Mouse (Mus musculus): ENCODE measurements around the gene Gm38392. TPM values are rescaled to one million over a fixed set of nuclear protein-coding genes. Genes with fewer than 3 reads are reported as not detected.
"Not testable (repeated sequence)": the region's sequence is repeated elsewhere in the genome, so short reads cannot be mapped to it uniquely, and the experiment has no call there.

Gm38392 gene
- polyA plus RNA-seq, 1 experiment from 2014 or later = not detected

DNA sequence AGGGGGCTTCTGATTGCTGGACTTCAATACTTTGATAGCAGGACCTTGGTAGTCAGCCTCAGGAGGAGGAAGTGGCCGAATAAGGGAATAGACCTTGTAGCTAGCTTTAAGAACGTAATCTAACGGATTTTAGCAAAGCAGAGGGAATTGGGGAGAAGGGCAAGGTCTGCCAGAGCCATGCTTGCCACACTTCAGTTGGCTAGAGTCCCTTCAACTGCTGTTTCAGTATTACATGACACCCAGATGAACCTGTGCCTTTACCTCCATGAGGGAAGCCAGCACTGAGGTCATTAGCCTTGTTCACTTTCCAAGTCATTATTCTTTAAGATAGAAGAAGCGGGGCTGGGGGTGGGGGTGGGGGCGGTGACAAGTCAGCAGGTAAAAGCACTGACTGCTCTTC, 18.0 kb downstream of the Gm38392 start:
- Histone ChIP-seq H3K4me3 (no peak overlapping the region), H3K27ac (no peak overlapping the region), H3K27me3 (ENCODE audit: insufficient read depth, poor library complexity, severe bottlenecking) (no peaks in the 10 kb centered on the region), H3K4me1 (replicated peaks) (no peaks in the 10 kb centered on the region), H3K36me3 (no peaks in the 10 kb centered on the region), H3K9me3 (no peaks in the 10 kb centered on the region)
- WGBS = 82% methylated on average over 5 of the region's 5 CpGs
- DNase-seq (ENCODE audit: low spot score) = no peak

DNA sequence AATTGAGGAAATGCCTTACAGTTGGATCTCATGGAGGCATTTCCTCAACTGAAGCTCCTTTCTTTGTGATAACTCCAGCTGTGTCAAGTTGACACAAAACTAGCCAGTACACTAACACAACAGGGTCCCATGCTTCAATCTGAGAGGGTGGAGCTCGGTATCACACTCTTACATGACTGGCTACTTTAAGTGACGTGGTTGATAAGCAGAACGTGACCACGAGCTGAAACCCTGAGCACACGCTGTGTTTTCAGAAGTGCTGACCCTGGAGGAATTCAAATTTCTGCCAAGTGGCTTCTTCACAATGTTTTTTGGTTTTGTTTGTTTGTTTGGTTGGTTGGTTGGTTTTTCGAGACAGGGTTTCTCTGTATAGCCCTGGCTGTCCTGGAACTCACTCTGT, 19.0 kb downstream of the Gm38392 start:
- WGBS = 91% methylated on average over 6 of the region's 6 CpGs
- not testable (repeated sequence) for H3K36me3 ChIP-seq; H3K4me1 ChIP-seq (replicated peaks); DNase-seq (ENCODE audit: low spot score); H3K27ac ChIP-seq; H3K27me3 ChIP-seq (ENCODE audit: insufficient read depth, poor library complexity, severe bottlenecking); H3K9me3 ChIP-seq; H3K4me3 ChIP-seq

DNA sequence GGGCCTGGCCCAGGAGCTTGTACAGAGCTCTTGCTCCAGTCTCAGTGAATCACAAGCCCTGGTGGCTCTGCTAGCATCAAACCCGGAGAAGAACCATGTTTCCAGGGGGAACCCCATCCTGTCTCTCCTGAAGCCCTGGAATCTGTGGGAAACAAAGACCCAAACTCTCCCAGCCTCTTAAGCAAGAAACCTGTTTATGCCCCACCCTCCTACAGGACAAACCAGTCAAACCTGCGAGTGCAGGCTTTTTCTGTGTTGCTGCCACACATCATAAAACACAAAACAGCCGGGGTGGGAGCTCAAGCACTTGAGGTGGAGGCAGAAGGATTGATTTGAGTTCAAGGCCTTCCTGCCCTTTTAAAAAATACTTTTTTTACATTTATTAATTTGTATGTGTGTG, 24.7 kb downstream of the Gm38392 start:
- 80% methylated on average over 3 of the region's 3 CpGs for WGBS
- Histone ChIP-seq H3K27me3 (ENCODE audit: insufficient read depth, poor library complexity, severe bottlenecking) (peaks cover 3% of the 10 kb centered on the region), H3K36me3 (no peaks in the 10 kb centered on the region), H3K9me3 (no peaks in the 10 kb centered on the region), H3K4me3 (no peak overlapping the region), H3K4me1 (replicated peaks) (no peaks in the 10 kb centered on the region), H3K27ac (no peak overlapping the region)
- DNase-seq (ENCODE audit: low spot score) = no peak

DNA sequence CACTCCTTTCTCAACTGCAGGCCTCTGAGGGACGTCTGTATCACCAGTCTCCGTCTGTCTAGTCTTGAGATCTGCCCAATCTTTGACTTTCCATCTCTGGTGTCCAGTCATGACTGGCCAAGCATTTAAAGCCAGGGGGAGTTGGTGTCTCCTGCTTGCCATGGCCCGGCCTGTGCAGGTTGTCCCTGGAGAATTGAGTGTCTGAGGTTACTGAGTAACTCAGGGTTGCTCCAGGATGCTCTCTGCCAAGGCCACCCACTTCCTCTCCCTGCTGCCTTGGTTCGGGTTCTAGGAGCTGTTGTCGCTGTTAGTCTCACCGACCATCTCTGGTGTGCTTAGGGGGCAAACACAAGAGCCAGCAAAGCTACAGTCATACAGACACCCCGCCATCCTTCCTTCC, 30.6 kb downstream of the Gm38392 start:
- 78% methylated on average over 7 of the region's 7 CpGs for WGBS
- Histone ChIP-seq H3K36me3 (no peaks in the 10 kb centered on the region), H3K27me3 (ENCODE audit: insufficient read depth, poor library complexity, severe bottlenecking) (peaks cover 61% of the 10 kb centered on the region), H3K4me3 (no peak overlapping the region), H3K4me1 (replicated peaks) (peaks cover 19% of the 10 kb centered on the region), H3K27ac (no peak overlapping the region), H3K9me3 (no peaks in the 10 kb centered on the region)
- DNase-seq (ENCODE audit: low spot score) = no peak

DNA sequence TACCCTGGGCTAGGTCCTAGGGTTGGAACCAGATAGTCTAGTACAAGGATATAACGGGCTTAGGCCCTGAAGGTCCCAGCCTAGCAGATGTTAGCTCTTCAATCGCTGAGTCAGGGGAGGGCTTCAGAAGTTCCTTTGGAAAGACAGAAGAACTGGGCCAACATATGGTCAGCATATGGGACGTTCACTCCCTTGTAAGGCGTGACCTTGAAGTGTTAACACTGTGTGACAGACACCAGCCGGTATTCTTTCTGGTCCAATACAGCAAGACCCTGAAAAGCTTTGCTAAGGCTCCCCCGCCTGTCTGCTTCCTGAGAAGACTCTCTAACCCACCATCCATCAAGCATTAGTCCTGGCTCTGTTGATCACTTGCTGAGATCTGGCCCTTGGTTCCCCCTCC, 31.1 kb downstream of the Gm38392 start:
- no peak for DNase-seq (ENCODE audit: low spot score)
- Histone ChIP-seq H3K9me3 (no peaks in the 10 kb centered on the region), H3K27ac (no peak overlapping the region), H3K27me3 (ENCODE audit: insufficient read depth, poor library complexity, severe bottlenecking) (peaks cover 61% of the 10 kb centered on the region), H3K4me1 (replicated peaks) (peaks cover 19% of the 10 kb centered on the region), H3K36me3 (no peaks in the 10 kb centered on the region), H3K4me3 (no peak overlapping the region)
- WGBS = 71% methylated on average over 6 of the region's 6 CpGs

DNA sequence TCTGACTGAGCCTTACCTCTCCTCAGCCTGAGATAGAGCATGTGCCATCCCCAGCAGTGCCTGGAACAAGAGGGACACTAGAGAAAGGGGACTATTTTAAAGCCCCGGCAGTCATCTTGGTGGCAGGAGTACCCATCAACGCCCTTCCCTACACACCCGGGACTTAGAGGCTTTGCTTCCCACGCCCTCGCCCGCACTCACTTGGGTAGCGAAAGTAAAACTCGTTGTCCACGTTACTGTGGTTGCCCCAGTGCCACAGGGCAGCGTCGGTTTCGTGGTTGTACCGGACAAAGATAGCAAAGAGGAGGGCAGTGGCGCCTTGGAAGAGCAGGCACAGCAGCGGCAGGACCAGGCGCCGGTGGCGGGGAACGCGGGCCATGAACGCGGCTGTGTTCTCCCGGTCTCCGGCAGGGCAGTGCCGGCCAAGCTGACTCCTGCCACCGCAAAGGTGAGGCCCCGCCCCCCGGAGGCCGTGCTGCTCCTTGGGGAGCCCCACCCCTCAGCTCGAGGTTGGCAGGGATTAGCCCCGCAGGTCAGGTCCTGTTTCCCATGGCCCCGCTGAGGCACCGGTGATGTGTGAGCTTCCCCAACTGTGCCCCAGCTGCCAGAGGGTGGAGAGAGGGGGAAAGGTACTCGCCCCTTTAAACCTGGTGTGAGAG, 32.6 kb downstream of the Gm38392 start, which contains the start of gene Rhbg:
Gene Rhbg, minus strand, starts transcription at position 442 of the 659 bp plus-strand sequence.
- DNase-seq (ENCODE audit: low spot score) = no peak

DNA sequence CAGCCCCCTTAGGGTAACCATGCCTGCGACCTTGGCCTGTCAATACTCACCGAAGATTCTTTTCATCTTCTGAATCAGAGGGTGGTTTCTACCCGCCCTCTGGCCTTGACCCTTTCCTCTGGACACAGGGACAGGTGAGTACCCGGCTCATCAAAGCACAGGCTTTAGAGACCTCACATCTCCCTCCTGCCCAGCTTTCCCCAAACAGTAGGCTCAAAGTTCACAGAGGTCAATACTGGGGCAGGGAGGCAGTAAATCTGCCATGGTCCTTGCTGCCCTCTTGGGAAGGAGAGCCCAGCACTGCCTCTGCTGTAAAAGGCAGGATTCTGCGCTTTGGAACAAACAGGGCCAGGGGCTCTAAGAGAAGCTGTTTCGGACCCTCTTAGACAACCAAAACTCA, 34.3 kb downstream of the Gm38392 start:
- no peaks in the 10 kb centered on the region for H3K36me3 ChIP-seq
- H3K4me3 ChIP-seq = no peak overlapping the region
- no peak for DNase-seq (ENCODE audit: low spot score)
- H3K27ac ChIP-seq = no peak overlapping the region
- H3K27me3 ChIP-seq (ENCODE audit: insufficient read depth, poor library complexity, severe bottlenecking) = peaks cover 70% of the 10 kb centered on the region
- peaks cover 32% of the 10 kb centered on the region for H3K4me1 ChIP-seq (replicated peaks)
- 73% methylated on average over 6 of the region's 6 CpGs for WGBS
- no peaks in the 10 kb centered on the region for H3K9me3 ChIP-seq

More for the DNA sequence above, 32.6 kb downstream of the Gm38392 start, which contains the start of gene Rhbg:
- peak within 1 kb of the TSS; percentile 52 for H3K4me3 ChIP-seq
- peak within 1 kb of the TSS; percentile 59 for H3K27ac ChIP-seq
- WGBS = 2% methylated on average over 34 of the region's 34 CpGs
- H3K4me1 ChIP-seq (replicated peaks) = peaks cover 19% of the 10 kb centered on the region
- peaks cover 61% of the 10 kb centered on the region for H3K27me3 ChIP-seq (ENCODE audit: insufficient read depth, poor library complexity, severe bottlenecking)
- no peaks in the 10 kb centered on the region for H3K36me3 ChIP-seq
- H3K9me3 ChIP-seq = no peaks in the 10 kb centered on the region

DNA sequence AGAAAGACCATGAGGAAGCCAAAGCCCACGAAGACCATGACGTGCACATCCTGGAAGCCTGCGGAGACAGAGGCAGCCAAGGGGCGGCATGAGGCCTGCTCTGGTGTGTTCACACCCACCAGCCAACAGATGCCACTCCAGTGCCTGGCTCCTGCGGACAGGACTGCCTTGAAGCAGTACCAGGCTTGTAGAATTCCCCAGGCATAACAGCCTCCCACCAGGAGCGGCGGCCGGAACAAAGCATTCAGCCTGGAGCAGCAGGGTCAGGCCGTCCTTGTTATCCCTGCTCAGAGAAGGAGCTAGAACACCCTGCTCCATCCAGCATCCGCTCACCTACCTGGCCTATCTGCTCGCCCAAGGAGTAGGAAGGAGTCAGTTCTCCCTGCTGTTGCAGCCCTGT, 38.6 kb downstream of the Gm38392 start:
- peaks cover 72% of the 10 kb centered on the region for H3K27me3 ChIP-seq (ENCODE audit: insufficient read depth, poor library complexity, severe bottlenecking)
- WGBS = 60% methylated on average over 11 of the region's 11 CpGs
- no peak overlapping the region for H3K27ac ChIP-seq

DNA sequence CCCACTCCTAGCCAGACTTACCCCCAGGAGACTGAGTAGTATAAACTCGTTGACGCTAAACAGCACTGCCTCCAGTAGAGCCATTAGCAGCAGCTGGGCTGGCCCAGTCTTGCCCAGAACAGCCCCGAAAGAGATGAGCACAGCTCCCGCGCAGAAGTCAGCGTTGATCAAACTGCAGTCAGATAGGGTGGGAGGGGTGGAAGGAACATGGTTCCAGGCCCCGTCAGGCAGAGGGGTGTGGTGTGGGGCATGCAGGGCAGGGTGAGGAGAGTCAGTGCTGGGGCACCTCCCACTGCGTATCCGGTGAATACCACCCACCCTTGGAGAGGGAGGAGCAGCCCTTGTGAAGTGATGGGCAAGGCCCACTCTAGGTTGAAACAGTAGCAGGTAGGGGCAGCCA, 39.3 kb downstream of the Gm38392 start:
- H3K9me3 ChIP-seq = no peaks in the 10 kb centered on the region
- no peak for DNase-seq (ENCODE audit: low spot score)
- 74% methylated on average over 9 of the region's 9 CpGs for WGBS
- H3K36me3 ChIP-seq = no peaks in the 10 kb centered on the region
- H3K27me3 ChIP-seq (ENCODE audit: insufficient read depth, poor library complexity, severe bottlenecking) = peaks cover 72% of the 10 kb centered on the region
- H3K4me3 ChIP-seq = no peak overlapping the region
- H3K27ac ChIP-seq = no peak overlapping the region
- peaks cover 35% of the 10 kb centered on the region for H3K4me1 ChIP-seq (replicated peaks)

More for the DNA sequence above, 38.6 kb downstream of the Gm38392 start:
- DNase-seq (ENCODE audit: low spot score) = no peak
- no peaks in the 10 kb centered on the region for H3K36me3 ChIP-seq
- no peak overlapping the region for H3K4me3 ChIP-seq
- no peaks in the 10 kb centered on the region for H3K9me3 ChIP-seq
- H3K4me1 ChIP-seq (replicated peaks) = peaks cover 27% of the 10 kb centered on the region

DNA sequence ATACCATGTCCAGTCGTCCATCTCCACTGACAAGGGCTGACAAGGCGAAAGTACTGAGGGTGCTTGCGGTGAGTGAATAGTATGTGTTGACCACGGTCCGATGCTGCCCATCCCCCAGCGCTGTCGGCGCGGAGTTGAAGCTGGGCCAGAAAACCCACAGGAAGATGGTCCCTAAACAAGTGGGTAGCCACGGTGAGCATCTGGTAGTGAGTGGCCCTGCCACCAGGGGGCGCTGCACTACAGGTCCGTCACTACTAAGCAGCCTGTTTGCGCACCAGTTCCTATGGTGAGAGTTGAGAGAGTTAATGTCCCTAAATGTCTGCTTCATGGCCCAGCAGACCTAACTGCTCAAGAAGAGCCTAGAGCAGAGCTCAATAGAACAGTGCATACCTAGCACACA, 41.2 kb downstream of the Gm38392 start:
- H3K4me1 ChIP-seq (replicated peaks) = peaks cover 53% of the 10 kb centered on the region
- H3K36me3 ChIP-seq = no peaks in the 10 kb centered on the region
- no peak overlapping the region for H3K27ac ChIP-seq
- no peaks in the 10 kb centered on the region for H3K9me3 ChIP-seq
- DNase-seq (ENCODE audit: low spot score) = peak; percentile 68
- 22% methylated on average over 13 of the region's 13 CpGs for WGBS
- no peak overlapping the region for H3K4me3 ChIP-seq
- peaks cover 78% of the 10 kb centered on the region for H3K27me3 ChIP-seq (ENCODE audit: insufficient read depth, poor library complexity, severe bottlenecking)

DNA sequence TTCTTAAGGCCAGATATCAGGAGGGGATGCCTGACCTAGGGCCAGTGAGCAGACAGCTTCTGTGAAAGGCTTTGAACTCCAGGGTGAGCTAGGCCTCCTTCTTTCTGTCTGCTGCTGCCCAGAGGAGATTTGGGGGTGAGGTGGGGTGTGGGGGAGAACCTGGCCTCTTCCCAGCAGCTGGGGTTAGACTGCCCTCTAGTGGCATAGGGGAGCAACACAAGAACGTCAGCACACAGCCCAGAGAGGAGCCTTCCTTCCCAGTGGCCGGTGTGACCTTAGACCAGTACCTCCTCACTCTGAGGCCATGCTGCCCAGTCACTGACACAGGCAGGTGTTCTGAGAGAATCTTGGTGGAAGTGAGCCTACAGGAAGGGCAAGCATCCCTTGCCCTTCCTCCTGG, 42.9 kb downstream of the Gm38392 start:
- peak; percentile 66 for DNase-seq (ENCODE audit: low spot score)
- H3K27ac ChIP-seq = peak overlapping the region; percentile 64; the same call in 1 of the 2 replicates
- WGBS = 13% methylated on average over 2 of the region's 2 CpGs

DNA sequence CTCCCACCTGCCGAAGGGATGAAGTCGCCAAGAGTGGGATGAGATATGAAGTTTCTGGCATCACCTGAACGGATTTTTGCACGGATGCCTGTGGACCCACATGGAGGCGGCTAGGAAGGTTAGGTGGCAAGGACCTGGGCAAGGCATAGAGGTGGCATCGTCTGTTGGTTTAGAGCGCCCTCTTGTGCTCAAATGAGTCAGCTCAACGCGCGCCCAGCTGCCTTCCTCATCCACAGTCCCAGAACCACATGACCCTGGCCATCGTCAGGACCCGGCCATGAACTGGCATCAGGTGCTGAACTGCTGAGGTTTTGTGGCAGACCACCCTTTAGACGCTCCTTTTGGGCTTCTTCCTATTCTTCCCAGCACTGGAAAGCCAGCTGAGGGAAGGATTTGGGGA, 44.5 kb downstream of the Gm38392 start:
- 1% methylated on average over 13 of the region's 13 CpGs for WGBS
- Histone ChIP-seq H3K27me3 (ENCODE audit: insufficient read depth, poor library complexity, severe bottlenecking) (peaks cover 100% of the 10 kb centered on the region), H3K9me3 (no peaks in the 10 kb centered on the region), H3K27ac (peak overlapping the region; percentile 87), H3K36me3 (no peaks in the 10 kb centered on the region), H3K4me3 (peak overlapping the region; percentile 16; the same call in 1 of the 2 replicates), H3K4me1 (replicated peaks) (peaks cover 68% of the 10 kb centered on the region)
- DNase-seq (ENCODE audit: low spot score) = peak; percentile 85

More for the DNA sequence above, 42.9 kb downstream of the Gm38392 start:
- H3K4me1 ChIP-seq (replicated peaks) = peaks cover 65% of the 10 kb centered on the region
- no peak overlapping the region for H3K4me3 ChIP-seq
- no peaks in the 10 kb centered on the region for H3K9me3 ChIP-seq
- no peaks in the 10 kb centered on the region for H3K36me3 ChIP-seq
- peaks cover 95% of the 10 kb centered on the region for H3K27me3 ChIP-seq (ENCODE audit: insufficient read depth, poor library complexity, severe bottlenecking)

DNA sequence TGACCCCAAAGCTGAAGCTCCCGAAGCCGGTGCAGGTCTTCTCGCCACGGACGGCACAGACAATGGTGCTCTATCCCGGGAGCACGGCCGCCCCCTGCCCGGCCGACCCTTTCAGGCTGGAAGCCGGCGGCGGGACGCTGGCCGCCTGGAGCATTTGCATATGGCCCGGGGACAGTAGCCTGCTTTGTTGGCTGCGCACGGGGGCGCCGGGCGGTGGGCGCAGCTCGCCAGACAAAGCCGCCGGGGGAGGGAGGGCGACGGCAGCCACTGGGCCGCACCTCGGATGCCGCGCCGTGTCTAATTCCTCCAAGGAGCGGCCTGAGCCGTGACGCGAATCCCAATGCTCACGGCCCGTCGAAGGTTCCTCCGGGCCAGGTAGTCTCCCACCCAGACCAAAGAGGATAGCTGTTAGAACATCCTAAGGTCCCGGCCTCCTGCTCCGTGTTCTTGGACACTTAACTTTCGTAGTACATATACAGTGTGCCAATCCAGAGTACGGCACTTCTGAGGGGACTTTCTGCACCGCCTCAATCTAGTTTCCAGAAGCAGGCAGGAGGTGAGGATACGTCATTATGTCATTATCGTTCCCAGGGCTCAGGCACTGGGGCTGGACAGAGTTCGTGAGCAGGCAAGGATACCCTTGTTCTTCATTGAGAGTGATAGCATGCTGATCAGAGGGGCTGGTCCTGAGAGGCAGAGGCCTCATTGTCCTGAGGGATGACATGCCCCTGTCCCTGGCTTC, 45.8 kb downstream of the Gm38392 start:
- H3K27me3 ChIP-seq (ENCODE audit: insufficient read depth, poor library complexity, severe bottlenecking) = peaks cover 100% of the 10 kb centered on the region
- peak overlapping the region; percentile 42 for H3K4me3 ChIP-seq
- no peaks in the 10 kb centered on the region for H3K36me3 ChIP-seq
- WGBS = 2% methylated on average over 48 of the region's 48 CpGs
- peak; percentile 75 for DNase-seq (ENCODE audit: low spot score)
- H3K4me1 ChIP-seq (replicated peaks) = peaks cover 82% of the 10 kb centered on the region
- no peaks in the 10 kb centered on the region for H3K9me3 ChIP-seq
- H3K27ac ChIP-seq = peak overlapping the region; percentile 87
